Mouse (Mus musculus): ENCODE results near the gene Tspo2.

Tspo2 gene

DNA sequence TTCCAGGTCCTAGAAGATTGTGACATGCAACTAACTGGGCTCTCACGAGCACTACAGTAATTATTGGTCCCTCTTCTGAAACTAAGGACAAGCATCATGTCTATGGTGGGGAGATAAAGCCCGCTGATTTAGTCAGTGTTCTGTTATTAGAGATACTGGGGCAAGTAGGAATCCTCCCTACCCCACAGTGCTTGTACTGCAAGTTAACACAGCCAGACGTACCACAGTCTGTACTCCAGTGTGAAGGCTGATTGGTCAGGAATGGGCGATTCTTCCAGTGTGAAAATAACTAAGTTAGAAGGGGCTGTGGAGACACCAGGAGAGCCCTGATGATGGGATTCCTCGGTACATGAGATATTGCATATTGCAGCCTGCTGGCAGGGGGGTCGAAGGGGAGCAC, 33.8 kb downstream of the Tspo2 start:
- DNase-seq (ENCODE audit: low read depth, low spot score), result no peak

DNA sequence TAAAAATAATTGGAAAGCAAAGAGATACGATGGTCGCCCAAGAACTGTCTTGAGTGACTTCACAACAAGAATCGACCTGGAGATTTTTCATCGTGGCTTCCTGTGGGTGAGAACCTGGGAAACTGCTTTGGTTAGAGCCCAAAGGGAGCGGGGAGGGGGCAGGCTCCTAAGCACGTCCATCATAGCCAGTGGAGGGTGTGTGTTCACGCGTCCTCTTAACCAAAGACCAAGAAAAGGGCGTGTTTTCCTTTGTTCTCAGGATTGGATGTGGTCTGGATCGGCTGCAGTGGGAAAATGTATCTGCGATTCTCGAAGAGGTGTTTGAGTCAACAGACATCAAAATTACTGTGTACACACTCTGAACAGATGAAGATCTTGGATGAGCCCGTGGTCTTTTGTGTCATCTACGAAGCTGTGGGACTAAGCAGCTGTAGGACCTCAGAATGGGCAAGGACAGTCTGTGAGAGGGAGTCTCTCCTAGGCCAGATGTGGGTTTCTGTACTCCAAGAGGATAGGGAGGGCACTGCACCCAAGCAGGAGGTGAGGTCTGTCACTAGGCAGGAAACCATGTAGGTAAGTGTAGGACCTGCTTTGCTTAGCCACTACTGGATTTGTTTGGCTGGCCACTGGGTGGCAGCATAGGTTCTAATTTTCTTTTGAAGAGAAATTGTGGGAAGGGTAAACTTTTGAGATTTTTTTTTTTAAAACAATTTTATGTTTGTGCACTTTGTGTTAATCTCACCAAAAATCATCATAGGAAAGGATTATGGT, 34.7 kb downstream of the Tspo2 start:
- no peak for DNase-seq (ENCODE audit: low read depth, low spot score)

DNA sequence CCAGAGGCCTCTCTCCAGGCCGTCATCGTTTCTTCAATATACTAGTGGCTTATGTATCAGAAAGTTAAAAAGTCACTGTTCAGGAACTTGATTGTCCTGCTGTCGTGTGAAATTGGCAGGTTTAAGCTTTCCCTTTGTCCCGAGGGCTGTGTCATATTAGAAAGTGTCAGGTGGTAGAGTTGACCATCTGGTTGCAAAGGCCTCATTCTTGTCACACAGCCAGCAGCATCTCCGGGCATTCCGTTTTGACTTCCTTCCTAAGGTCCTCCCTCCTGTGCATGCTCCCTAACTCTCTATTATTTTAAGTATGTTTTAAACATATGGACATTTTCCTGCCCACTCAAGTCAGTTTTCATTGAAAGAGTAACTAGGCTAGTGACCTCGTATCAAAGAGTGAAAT, 35.3 kb downstream of the Tspo2 start:
- DNase-seq (ENCODE audit: low read depth, low spot score), result no peak

DNA sequence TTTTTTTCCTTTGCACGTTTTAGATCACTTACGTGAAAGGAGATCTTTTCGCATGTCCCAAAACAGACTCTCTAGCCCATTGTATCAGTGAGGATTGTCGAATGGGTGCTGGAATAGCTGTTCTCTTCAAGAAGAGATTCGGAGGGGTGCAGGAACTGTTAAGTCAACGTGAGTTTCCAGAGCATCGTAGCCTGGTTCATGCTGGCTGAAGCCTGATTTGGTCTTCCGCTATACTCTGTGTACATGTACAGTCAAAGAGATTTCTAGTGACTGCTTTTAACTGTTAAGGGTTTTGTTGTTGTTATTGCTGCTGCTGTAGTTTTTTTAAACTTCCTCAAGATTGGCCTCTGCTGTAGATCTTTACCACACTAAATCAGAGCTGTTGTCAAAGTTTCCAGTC, 40.1 kb downstream of the Tspo2 start:
- no peak for DNase-seq (ENCODE audit: low read depth, low spot score)

DNA sequence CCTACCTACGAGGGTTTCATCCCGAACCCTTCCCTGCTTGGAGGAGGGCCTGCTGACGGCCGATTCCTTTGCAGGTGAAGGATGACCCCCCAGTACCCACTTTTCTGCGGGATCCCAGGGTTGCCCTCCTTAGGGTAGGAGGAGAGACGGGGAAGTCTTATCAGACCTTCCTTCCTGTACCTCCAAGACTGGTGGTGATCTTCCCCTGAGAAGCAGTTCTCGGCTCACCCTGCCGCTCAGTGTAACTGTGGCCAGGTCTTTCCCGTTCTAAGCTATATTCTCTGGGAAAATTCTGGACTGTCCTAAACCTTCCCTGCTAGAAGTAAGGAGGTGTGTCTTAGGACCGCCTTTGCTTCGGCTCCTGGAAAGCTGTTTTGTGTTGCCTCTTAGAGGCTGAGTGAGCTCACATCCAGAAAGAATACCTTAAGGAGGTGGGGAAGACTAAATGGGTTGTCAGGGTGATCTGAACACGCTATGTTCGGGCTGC, 41.0 kb downstream of the Tspo2 start:
- DNase-seq (ENCODE audit: low read depth, low spot score), result no peak

DNA sequence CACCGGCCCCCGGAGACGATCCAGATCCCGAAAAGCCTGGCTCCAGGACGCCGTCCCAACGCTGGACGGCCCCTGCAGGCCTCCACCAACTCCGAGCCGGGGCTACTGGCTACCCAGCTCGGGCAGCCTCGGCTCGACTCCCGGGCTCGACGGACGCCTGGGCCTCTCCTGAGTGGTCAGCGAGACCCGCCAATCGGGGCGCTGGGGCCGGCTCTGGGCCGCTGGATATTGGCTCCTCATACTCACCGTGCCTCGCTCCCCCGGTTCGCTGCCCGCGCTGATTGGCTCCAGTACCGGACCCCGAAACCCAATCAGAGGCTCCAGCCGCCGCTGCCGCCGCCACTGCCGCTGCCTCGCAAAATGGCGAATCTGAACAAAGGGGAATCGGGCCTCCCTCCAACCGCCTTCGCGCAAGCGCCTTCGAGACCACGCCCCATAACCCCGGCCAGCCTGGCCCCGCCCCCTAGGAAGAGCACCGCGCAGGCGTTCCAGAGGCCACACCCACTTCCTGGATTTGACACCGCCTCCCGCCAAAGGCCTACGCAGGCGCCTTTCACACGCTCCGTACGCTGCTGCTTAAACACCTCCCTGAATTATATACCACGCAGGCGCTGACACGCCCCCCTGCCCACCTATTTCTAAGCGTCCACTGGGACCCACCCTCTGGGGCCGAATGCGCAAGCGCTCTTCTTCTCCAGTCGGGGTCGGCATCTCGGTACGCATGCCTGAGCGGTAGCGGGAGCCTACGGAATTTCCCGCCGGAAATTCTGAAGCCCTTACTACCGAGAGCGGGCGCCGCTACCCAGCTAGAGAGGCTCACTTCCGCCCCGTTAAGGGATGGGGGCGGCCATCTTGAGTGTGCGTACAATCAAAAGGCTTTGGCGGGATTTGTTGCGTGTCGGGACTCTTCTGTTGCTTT, 41.7 kb downstream of the Tspo2 start, which contains the start of the genes Nfya and Oard1:
Gene Nfya (minus strand): TSS at position 527 of the 919 bp plus-strand sequence.
Gene Oard1 (plus strand): TSS at position 635 of the 919 bp plus-strand sequence.
- DNase-seq (ENCODE audit: low read depth, low spot score), result peak; percentile 100

DNA sequence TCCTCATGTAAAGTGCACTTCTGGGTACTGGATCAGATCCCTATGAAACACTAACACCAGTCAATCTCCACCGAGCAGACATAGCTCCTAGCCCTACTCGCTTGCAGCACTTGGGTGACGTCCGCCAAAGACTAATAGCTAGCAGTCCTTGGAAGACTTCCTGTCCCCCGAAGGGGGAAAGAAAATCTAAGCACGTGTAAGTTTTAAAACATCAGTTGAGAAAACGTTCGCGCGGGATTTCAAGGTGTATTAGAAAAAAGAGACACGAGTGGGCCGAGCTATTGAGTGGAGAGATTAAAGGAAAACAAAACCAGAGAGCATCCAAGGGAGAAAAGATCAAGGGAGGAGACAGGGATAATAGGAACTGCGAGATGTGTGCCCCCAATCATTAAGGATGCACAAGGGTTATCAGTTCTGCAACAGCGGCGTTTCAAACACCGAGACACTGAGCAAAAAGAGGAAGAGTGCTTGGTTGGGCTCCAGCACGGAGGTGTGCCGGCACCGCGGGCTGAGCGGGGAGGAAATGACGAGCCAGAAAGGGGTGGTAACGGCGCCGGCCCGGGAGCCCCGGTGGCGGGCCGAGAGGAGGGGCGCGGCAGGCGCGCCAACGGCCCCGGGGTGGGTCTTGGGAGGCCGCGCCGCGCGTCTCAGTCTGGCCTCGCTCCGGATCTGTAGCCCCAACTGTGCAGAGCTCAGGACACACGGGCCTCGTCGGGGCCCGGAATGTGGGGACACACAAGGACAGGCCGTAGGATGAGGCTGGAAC, 42.6 kb downstream of the Tspo2 start:
- DNase-seq (ENCODE audit: low read depth, low spot score), result no peak

DNA sequence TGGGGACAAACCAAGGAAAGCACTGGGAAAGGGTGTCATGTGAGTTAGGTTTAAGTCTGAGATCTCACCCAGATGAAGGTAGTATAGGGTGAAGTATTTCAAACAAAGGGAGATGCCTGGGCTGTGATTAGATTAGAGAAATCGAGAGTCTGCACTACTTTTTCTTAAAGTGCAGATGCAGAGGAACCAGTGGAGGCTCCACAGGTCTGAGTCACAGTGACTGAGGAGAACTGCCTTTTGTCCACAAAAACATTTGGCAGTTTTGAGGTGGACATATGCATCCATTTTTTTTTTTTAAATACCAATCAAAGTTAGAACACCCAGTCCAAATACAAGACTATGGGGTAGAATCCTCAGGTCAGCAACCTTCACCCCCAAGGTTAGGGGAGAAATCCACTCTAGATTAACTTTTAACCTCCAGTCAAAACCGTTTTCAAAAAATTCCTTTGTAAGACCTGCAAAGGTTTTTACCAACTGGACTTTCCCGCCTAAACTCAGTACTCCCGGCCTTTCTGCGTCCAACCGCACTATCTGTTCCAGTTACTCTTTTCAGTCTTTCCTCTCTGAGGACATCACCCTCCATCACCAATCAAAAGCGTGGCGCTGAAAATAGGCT, 43.3 kb downstream of the Tspo2 start:
- no peak for DNase-seq (ENCODE audit: low read depth, low spot score)

DNA sequence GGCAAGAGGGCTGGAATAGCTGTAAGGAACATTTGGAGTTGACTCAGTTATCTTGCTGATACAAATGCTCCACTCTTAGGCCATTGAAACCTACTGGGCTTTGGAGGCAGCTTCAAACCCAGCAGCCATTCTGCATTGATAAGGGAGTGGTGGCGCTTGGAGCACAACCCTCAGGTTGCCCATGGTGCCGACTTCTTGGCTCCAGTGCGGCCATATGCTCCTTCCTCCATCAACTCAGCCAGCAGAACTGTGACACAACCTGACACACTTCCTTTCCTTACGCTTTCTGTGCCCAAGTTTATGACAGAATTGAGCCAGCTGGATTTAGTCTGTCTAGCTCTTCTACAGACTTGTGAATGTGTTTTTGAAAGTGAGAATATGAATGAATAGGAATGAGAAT, 44.2 kb downstream of the Tspo2 start:
- no peak for DNase-seq (ENCODE audit: low read depth, low spot score)

DNA sequence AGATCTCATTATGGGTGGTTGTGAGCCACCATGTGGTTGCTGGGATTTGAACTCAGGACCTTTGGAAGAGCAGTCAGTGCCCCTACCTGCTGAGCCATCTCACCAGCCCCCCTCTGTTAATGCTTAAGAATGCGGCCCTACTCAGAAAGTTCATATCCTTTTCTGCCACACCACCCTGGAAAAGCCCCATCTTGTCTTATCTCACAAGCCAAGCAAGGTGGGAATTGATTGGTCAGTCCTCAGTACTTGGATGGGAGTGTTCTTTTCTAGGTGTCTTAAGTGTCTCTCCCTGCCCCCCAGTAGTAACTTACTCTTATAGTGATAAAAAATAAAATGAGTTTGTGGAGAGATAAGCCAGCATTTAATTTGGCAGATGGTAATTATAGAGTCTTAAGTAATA, 46.6 kb downstream of the Tspo2 start:
- no peak for DNase-seq (ENCODE audit: low read depth, low spot score)

DNA sequence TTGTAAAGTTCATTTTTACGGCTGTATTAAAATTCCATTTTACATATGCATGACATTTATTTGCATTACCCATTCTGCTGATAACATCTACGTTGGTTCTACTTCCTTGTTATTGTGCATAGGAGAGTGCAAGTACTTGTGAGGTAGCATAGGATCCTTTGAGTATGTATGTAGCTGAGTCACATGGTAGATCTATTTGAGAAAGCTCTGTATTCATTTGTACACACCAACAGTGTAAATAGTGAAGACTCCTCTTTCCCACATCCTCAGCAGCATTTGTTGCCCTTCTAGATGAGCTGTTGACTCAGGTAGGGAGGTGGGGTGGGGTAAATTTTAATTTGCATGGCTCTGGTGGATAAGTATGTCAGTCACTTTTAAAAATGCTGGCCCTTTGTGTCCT, 47.5 kb downstream of the Tspo2 start:
- no peak for DNase-seq (ENCODE audit: low read depth, low spot score)

DNA sequence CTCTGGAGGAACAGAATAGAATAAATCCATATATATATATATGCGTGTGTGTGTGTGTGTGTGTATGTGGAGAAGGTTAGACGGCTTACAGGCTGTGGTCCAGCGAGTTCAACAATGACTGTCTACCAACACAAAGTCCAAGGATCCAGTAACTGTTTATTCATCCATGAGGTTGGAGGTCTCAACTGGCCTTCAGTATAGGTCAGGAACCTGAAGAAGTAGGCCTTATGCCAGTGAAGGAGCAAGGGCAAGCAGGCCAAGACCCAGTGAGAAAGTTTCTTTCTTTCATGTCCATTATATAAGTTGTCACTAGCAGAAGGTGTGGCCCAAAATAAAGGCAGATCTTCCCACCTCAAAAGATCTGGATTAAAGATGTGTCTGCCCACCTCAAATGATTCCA, 48.6 kb downstream of the Tspo2 start:
- no peak for DNase-seq (ENCODE audit: low read depth, low spot score)

DNA sequence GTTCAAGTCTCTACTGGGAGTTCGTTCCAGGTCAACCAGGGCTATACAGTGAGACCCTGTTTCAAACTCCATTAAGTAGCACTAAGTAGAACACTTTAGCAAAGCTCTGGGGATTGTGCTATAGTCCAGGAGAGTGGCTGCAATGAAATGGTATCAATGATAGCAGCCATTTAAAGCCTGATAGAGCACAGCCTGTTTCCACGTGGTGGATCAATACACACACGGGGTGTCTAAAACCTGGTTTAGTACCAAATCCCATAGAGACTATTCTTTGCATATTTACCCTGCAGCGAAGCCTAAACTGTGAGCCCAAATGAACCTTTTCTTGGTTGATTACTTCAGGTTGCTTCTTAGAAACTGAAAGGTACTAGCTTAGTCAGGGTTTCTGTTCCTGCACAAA, 49.6 kb downstream of the Tspo2 start:
- DNase-seq (ENCODE audit: low read depth, low spot score), result no peak

All from brain, embryonic 18.5 days (tissue).